Mouse (Mus musculus): ENCODE data around the gene St7. TPM values are rescaled to one million over a fixed set of nuclear protein-coding genes. Genes with fewer than 3 reads are reported as not detected.

Gene St7
- polyA plus RNA-seq, 1 experiment, result 7.4 TPM

DNA sequence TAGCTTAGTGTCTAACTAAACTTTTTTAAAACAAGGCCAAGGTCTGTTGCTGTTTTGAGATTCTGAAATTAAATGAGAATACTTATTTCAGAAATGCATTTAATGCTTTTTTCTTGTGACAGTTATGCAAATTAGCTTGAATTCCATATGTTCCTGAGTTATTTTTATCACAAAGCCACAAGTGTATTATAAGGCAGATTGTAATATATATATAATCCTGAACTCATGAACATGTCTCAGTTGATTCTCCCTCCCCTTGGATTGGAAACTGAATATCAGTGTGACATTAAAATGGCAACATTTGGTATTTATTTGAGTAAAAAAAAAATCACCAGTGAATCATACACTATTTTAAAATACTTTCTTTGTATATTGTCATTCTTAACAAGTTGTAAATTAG, 26.7 kb upstream of the St7 start:
- TF ChIP-seq POLR2A (IDR thresholded peaks at IDR 0.05; ENCODE audit: insufficient read depth, low read length), result no peak
- TF ChIP-seq EP300 (IDR thresholded peaks at IDR 0.05; ENCODE audit: insufficient read depth, low read depth, low read length), result no peak
- TF ChIP-seq CTCF (IDR thresholded peaks at IDR 0.05; ENCODE audit: low read depth, low read length), result no peak
- no peaks in the 10 kb centered on the region for H3K27me3 ChIP-seq (ENCODE audit: control insufficient read depth, insufficient read depth, low read length, poor library complexity, severe bottlenecking)
- H3K4me1 ChIP-seq (ENCODE audit: control insufficient read depth, insufficient read depth, low read length), result no peaks in the 10 kb centered on the region
- peaks cover 31% of the 10 kb centered on the region for H3K36me3 ChIP-seq (ENCODE audit: control insufficient read depth, insufficient read depth, low read length, poor library complexity, severe bottlenecking)
- H3K27ac ChIP-seq (ENCODE audit: insufficient read depth, low read length), result no peak overlapping the region
- H3K9me3 ChIP-seq (replicated peaks; ENCODE audit: control insufficient read depth, insufficient read depth, low read length, poor library complexity, severe bottlenecking), result no peaks in the 10 kb centered on the region
- no peak overlapping the region for H3K9ac ChIP-seq (ENCODE audit: low read depth, poor library complexity, severe bottlenecking)
- H3K4me3 ChIP-seq (ENCODE audit: low read depth, low read length), result no peak overlapping the region

DNA sequence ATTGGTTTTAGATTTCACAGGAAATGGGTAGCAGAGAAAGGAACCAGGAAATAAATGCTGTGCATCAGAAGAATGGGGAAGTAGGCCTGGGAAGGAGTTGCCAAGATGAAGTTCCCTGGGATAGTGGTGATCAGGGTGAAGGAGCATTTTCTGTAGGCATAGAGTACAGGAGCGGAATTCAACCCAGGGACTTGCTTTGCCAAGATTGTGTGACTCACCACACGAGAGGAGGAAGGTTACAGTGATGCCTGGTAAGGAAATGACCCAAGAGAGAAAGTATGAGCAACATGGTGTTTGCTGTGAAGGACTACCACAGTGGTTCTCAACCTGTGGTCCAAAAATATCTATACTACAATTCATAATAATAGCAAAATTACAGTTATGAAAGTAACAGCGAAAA, 24.9 kb upstream of the St7 start:
- Histone ChIP-seq H3K36me3 (ENCODE audit: control insufficient read depth, insufficient read depth, low read length, poor library complexity, severe bottlenecking) (peaks cover 25% of the 10 kb centered on the region), H3K4me1 (ENCODE audit: control insufficient read depth, insufficient read depth, low read length) (no peaks in the 10 kb centered on the region), H3K27me3 (ENCODE audit: control insufficient read depth, insufficient read depth, low read length, poor library complexity, severe bottlenecking) (no peaks in the 10 kb centered on the region), H3K9me3 (replicated peaks; ENCODE audit: control insufficient read depth, insufficient read depth, low read length, poor library complexity, severe bottlenecking) (no peaks in the 10 kb centered on the region), H3K27ac (ENCODE audit: insufficient read depth, low read length) (no peak overlapping the region), H3K9ac (ENCODE audit: low read depth, poor library complexity, severe bottlenecking) (no peak overlapping the region), H3K4me3 (ENCODE audit: low read depth, low read length) (no peak overlapping the region)
- no peak for TF ChIP-seq POLR2A (IDR thresholded peaks at IDR 0.05; ENCODE audit: insufficient read depth, low read length)
- TF ChIP-seq CTCF (IDR thresholded peaks at IDR 0.05; ENCODE audit: low read depth, low read length), result no peak
- no peak for TF ChIP-seq EP300 (IDR thresholded peaks at IDR 0.05; ENCODE audit: insufficient read depth, low read depth, low read length)

DNA sequence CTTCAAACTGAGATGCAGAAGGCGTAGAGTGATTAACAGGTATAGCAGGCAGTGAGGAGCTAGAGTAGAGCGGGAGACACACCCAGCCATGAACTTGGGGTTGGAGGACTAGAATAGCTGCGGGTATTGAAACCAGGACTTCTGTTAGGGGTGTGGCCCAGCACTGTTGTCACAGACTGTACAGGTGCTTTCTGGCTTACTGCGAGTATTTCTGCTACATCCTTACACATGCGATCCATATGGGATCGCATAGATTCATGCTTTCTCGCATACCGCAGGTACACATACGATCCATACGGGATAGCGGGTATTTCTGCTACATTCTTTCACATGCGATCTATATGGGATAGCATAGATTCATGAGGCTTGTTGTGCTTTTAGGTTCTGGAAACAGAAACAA, 24.4 kb upstream of the St7 start:
- peaks cover 20% of the 10 kb centered on the region for H3K36me3 ChIP-seq (ENCODE audit: control insufficient read depth, insufficient read depth, low read length, poor library complexity, severe bottlenecking)
- no peaks in the 10 kb centered on the region for H3K9me3 ChIP-seq (replicated peaks; ENCODE audit: control insufficient read depth, insufficient read depth, low read length, poor library complexity, severe bottlenecking)
- no peak overlapping the region for H3K4me3 ChIP-seq (ENCODE audit: low read depth, low read length)
- H3K27ac ChIP-seq (ENCODE audit: insufficient read depth, low read length), result no peak overlapping the region
- H3K4me1 ChIP-seq (ENCODE audit: control insufficient read depth, insufficient read depth, low read length), result no peaks in the 10 kb centered on the region
- TF ChIP-seq EP300 (IDR thresholded peaks at IDR 0.05; ENCODE audit: insufficient read depth, low read depth, low read length) (no peak), POLR2A (IDR thresholded peaks at IDR 0.05; ENCODE audit: insufficient read depth, low read length) (no peak), CTCF (IDR thresholded peaks at IDR 0.05; ENCODE audit: low read depth, low read length) (no peak)
- no peaks in the 10 kb centered on the region for H3K27me3 ChIP-seq (ENCODE audit: control insufficient read depth, insufficient read depth, low read length, poor library complexity, severe bottlenecking)
- H3K9ac ChIP-seq (ENCODE audit: low read depth, poor library complexity, severe bottlenecking), result no peak overlapping the region

DNA sequence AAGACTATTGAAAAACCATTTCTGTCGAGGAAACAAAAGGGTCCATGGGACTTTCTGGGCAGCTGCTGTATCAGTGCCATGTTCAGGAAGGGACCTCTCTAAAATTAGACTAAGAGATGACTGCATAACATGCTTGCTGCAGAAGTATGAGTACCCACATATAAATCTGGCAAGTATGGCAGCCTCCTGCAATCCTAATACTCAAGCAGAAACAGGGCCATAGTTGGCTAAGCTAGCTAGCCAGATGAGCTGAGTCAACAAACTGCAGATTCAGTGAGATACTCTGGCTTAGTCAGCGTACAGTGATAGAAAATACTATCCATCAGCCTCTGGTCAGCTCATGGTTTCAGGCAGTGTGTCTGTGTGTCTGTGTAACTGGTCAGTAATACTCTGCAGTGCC, 22.9 kb upstream of the St7 start:
- Histone ChIP-seq H3K36me3 (ENCODE audit: control insufficient read depth, insufficient read depth, low read length, poor library complexity, severe bottlenecking) (peaks cover 16% of the 10 kb centered on the region), H3K27me3 (ENCODE audit: control insufficient read depth, insufficient read depth, low read length, poor library complexity, severe bottlenecking) (no peaks in the 10 kb centered on the region), H3K4me1 (ENCODE audit: control insufficient read depth, insufficient read depth, low read length) (no peaks in the 10 kb centered on the region), H3K9me3 (replicated peaks; ENCODE audit: control insufficient read depth, insufficient read depth, low read length, poor library complexity, severe bottlenecking) (no peaks in the 10 kb centered on the region), H3K4me3 (ENCODE audit: low read depth, low read length) (no peak overlapping the region), H3K27ac (ENCODE audit: insufficient read depth, low read length) (no peak overlapping the region), H3K9ac (ENCODE audit: low read depth, poor library complexity, severe bottlenecking) (no peak overlapping the region)
- TF ChIP-seq POLR2A (IDR thresholded peaks at IDR 0.05; ENCODE audit: insufficient read depth, low read length) (no peak), CTCF (IDR thresholded peaks at IDR 0.05; ENCODE audit: low read depth, low read length) (no peak), EP300 (IDR thresholded peaks at IDR 0.05; ENCODE audit: insufficient read depth, low read depth, low read length) (no peak)

DNA sequence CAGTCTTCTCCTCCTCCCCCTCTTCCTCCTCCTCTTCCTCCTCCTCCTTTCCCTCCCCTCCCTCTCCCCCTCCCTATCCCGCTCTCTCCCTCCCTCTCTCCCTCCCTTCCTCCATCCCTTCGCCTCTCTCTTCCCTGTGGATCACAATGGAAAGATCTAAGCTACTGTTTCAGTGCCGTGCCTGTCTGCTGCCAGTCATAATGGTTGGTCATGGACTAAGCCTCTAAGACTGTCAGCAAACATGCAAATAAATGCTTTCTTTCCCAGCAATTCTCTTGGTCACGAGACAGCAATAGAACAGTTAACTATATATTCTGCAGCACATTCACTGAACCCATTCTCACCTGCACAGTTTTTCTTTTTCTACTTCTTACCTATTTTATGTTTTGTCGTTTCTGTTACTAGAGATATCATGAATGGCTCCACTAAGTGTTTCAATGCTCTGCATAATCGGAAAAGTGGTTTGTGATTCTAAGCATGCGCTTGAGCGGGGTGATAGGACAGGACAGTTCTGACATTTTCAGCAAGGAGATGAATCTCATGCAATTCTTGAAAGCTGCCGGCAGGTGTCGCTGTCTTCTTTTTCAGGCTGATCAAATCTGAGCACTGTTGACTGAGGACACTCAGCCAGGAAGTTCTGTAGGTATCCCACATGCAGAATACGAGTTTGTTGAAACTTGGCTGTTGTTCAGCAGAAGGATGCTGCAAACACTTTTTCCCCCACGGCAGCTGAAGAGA, 17.5 kb upstream of the St7 start:
- no peak for TF ChIP-seq POLR2A (IDR thresholded peaks at IDR 0.05; ENCODE audit: insufficient read depth, low read length)
- TF ChIP-seq CTCF (IDR thresholded peaks at IDR 0.05; ENCODE audit: low read depth, low read length), result peak; percentile 51
- H3K4me3 ChIP-seq (ENCODE audit: low read depth, low read length), result no peak overlapping the region
- H3K9me3 ChIP-seq (replicated peaks; ENCODE audit: control insufficient read depth, insufficient read depth, low read length, poor library complexity, severe bottlenecking), result no peaks in the 10 kb centered on the region

DNA sequence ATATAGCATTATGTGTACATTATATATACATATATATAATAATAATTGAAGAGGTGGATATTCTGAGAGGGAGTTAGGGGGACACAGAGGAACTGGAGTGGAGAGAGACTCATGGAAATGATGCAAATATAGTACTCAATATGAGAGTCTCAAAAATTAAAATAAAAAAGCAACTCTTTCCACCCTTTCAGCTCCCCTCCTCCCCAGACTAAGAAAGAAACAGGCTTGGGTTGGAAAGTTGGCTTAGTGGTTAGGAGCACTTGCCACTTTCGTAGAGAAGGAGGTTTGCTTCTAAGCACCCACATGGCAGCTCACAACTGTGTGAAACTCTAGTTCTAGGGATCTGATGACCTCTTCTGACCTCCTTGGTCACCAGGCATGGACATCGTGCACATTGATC, 15.7 kb upstream of the St7 start:
- TF ChIP-seq POLR2A (IDR thresholded peaks at IDR 0.05; ENCODE audit: insufficient read depth, low read length) (no peak), CTCF (IDR thresholded peaks at IDR 0.05; ENCODE audit: low read depth, low read length) (no peak), EP300 (IDR thresholded peaks at IDR 0.05; ENCODE audit: insufficient read depth, low read depth, low read length) (no peak)
- Histone ChIP-seq H3K27me3 (ENCODE audit: control insufficient read depth, insufficient read depth, low read length, poor library complexity, severe bottlenecking) (no peaks in the 10 kb centered on the region), H3K4me1 (ENCODE audit: control insufficient read depth, insufficient read depth, low read length) (no peaks in the 10 kb centered on the region), H3K9ac (ENCODE audit: low read depth, poor library complexity, severe bottlenecking) (no peak overlapping the region), H3K4me3 (ENCODE audit: low read depth, low read length) (no peak overlapping the region), H3K9me3 (replicated peaks; ENCODE audit: control insufficient read depth, insufficient read depth, low read length, poor library complexity, severe bottlenecking) (no peaks in the 10 kb centered on the region), H3K27ac (ENCODE audit: insufficient read depth, low read length) (no peak overlapping the region), H3K36me3 (ENCODE audit: control insufficient read depth, insufficient read depth, low read length, poor library complexity, severe bottlenecking) (no peaks in the 10 kb centered on the region)

More for the DNA sequence above, 17.5 kb upstream of the St7 start:
- Histone ChIP-seq H3K4me1 (ENCODE audit: control insufficient read depth, insufficient read depth, low read length) (no peaks in the 10 kb centered on the region), H3K9ac (ENCODE audit: low read depth, poor library complexity, severe bottlenecking) (no peak overlapping the region), H3K36me3 (ENCODE audit: control insufficient read depth, insufficient read depth, low read length, poor library complexity, severe bottlenecking) (no peaks in the 10 kb centered on the region; the same call in 1 of the 2 replicates), H3K27ac (ENCODE audit: insufficient read depth, low read length) (no peak overlapping the region), H3K27me3 (ENCODE audit: control insufficient read depth, insufficient read depth, low read length, poor library complexity, severe bottlenecking) (no peaks in the 10 kb centered on the region)
